Mouse (Mus musculus): ENCODE results near the gene Dph1.

- TF ChIP-seq POLR2A (IDR thresholded peaks at IDR 0.05; ENCODE audit: insufficient read depth, low read length), result no peak
- TF ChIP-seq EP300 (IDR thresholded peaks at IDR 0.05; ENCODE audit: insufficient read depth, low read depth, low read length), result no peak
- TF ChIP-seq CTCF (IDR thresholded peaks at IDR 0.05; ENCODE audit: low read depth, low read length), result no peak
Measured at GRCm38 (mm10) chr11:75189713-75190370, 1.2 kb downstream of the Dph1 start.
